Mouse (Mus musculus): ENCODE measurements around the gene Pilrb1. TPM values are rescaled to one million over a fixed set of nuclear protein-coding genes. Genes with fewer than 3 reads are reported as not detected.

The Pilrb1 gene
- polyA plus RNA-seq, 1 experiment, result 19.7 TPM

- no peak overlapping the region for H3K27ac ChIP-seq (ENCODE audit: insufficient read depth, low read depth, low read length)
- no peak for TF ChIP-seq CTCF (IDR thresholded peaks at IDR 0.05; ENCODE audit: low read depth, low read length)
- no peak for TF ChIP-seq POLR2A (IDR thresholded peaks at IDR 0.05; ENCODE audit: borderline replicate concordance, low read depth, low read length)
- peaks cover 76% of the 10 kb centered on the region for H3K4me1 ChIP-seq (ENCODE audit: control insufficient read depth, insufficient read depth, low read length)
- no peak overlapping the region for H3K4me3 ChIP-seq (ENCODE audit: insufficient read depth, low read length)
Observed at GRCm38 (mm10) chr5:137825971-137826370, 31.9 kb downstream of the Pilrb1 start.

GRCm38 (mm10) chr5:137825030-137825429 lies 32.9 kb downstream of the Pilrb1 start:
- no peak for TF ChIP-seq CTCF (IDR thresholded peaks at IDR 0.05; ENCODE audit: low read depth, low read length)
- TF ChIP-seq POLR2A (IDR thresholded peaks at IDR 0.05; ENCODE audit: borderline replicate concordance, low read depth, low read length), result no peak
- Histone ChIP-seq H3K4me3 (ENCODE audit: insufficient read depth, low read length) (no peak overlapping the region), H3K4me1 (ENCODE audit: control insufficient read depth, insufficient read depth, low read length) (peaks cover 73% of the 10 kb centered on the region), H3K27ac (ENCODE audit: insufficient read depth, low read depth, low read length) (peak overlapping the region; percentile 46)

GRCm38 (mm10) chr5:137823455-137824045 lies 34.4 kb downstream of the Pilrb1 start:
- H3K4me1 ChIP-seq (ENCODE audit: control insufficient read depth, insufficient read depth, low read length), result peaks cover 65% of the 10 kb centered on the region
- H3K4me3 ChIP-seq (ENCODE audit: insufficient read depth, low read length), result no peak overlapping the region
- H3K27ac ChIP-seq (ENCODE audit: insufficient read depth, low read depth, low read length), result peak overlapping the region; percentile 61
- TF ChIP-seq POLR2A (IDR thresholded peaks at IDR 0.05; ENCODE audit: borderline replicate concordance, low read depth, low read length) (no peak), CTCF (IDR thresholded peaks at IDR 0.05; ENCODE audit: low read depth, low read length) (no peak)

GRCm38 (mm10) chr5:137822602-137823001 lies 35.3 kb downstream of the Pilrb1 start:
- peaks cover 65% of the 10 kb centered on the region for H3K4me1 ChIP-seq (ENCODE audit: control insufficient read depth, insufficient read depth, low read length)

GRCm38 (mm10) chr5:137822126-137822525 lies 35.8 kb downstream of the Pilrb1 start:
- Histone ChIP-seq H3K27ac (ENCODE audit: insufficient read depth, low read depth, low read length) (no peak overlapping the region), H3K4me1 (ENCODE audit: control insufficient read depth, insufficient read depth, low read length) (peaks cover 67% of the 10 kb centered on the region), H3K4me3 (ENCODE audit: insufficient read depth, low read length) (no peak overlapping the region)
- TF ChIP-seq CTCF (IDR thresholded peaks at IDR 0.05; ENCODE audit: low read depth, low read length) (no peak), POLR2A (IDR thresholded peaks at IDR 0.05; ENCODE audit: borderline replicate concordance, low read depth, low read length) (no peak)

More at GRCm38 (mm10) chr5:137822602-137823001, 35.3 kb downstream of the Pilrb1 start:
- H3K27ac ChIP-seq (ENCODE audit: insufficient read depth, low read depth, low read length), result no peak overlapping the region
- no peak overlapping the region for H3K4me3 ChIP-seq (ENCODE audit: insufficient read depth, low read length)
- TF ChIP-seq CTCF (IDR thresholded peaks at IDR 0.05; ENCODE audit: low read depth, low read length), result no peak
- TF ChIP-seq POLR2A (IDR thresholded peaks at IDR 0.05; ENCODE audit: borderline replicate concordance, low read depth, low read length), result no peak

GRCm38 (mm10) chr5:137817466-137818222 lies 40.3 kb downstream of the Pilrb1 start:
- TF ChIP-seq POLR2A (IDR thresholded peaks at IDR 0.05; ENCODE audit: borderline replicate concordance, low read depth, low read length) (no peak), CTCF (IDR thresholded peaks at IDR 0.05; ENCODE audit: low read depth, low read length) (no peak)
- Histone ChIP-seq H3K27ac (ENCODE audit: insufficient read depth, low read depth, low read length) (0 out of 2 replicates have a peak overlapping the region, but pooled peaks have one; percentile 11), H3K4me1 (ENCODE audit: control insufficient read depth, insufficient read depth, low read length) (peaks cover 34% of the 10 kb centered on the region), H3K4me3 (ENCODE audit: insufficient read depth, low read length) (no peak overlapping the region)

GRCm38 (mm10) chr5:137808316-137808715 lies 49.6 kb downstream of the Pilrb1 start:
- TF ChIP-seq POLR2A (IDR thresholded peaks at IDR 0.05; ENCODE audit: borderline replicate concordance, low read depth, low read length) (no peak), CTCF (IDR thresholded peaks at IDR 0.05; ENCODE audit: low read depth, low read length) (no peak)
- Histone ChIP-seq H3K4me1 (ENCODE audit: control insufficient read depth, insufficient read depth, low read length) (0 out of 2 replicates have a peak, but pooled peaks cover 4% of the 10 kb centered on the region), H3K4me3 (ENCODE audit: insufficient read depth, low read length) (no peak overlapping the region), H3K27ac (ENCODE audit: insufficient read depth, low read depth, low read length) (no peak overlapping the region)

- 0 out of 2 replicates have a peak, but pooled peaks cover 4% of the 10 kb centered on the region for H3K4me1 ChIP-seq (ENCODE audit: control insufficient read depth, insufficient read depth, low read length)
- H3K27ac ChIP-seq (ENCODE audit: insufficient read depth, low read depth, low read length), result no peak overlapping the region
- no peak overlapping the region for H3K4me3 ChIP-seq (ENCODE audit: insufficient read depth, low read length)
- TF ChIP-seq CTCF (IDR thresholded peaks at IDR 0.05; ENCODE audit: low read depth, low read length) (no peak), POLR2A (IDR thresholded peaks at IDR 0.05; ENCODE audit: borderline replicate concordance, low read depth, low read length) (no peak)
Observed at GRCm38 (mm10) chr5:137806158-137806557, 51.7 kb downstream of the Pilrb1 start.

Other genes starting within 250 kb of the Pilrb1 start
- 3.2 and 5.0 TPM in 2 replicates for gene Pcolce, start 244.3 kb downstream of the Pilrb1 start, polyA plus RNA-seq (2012; ENCODE audit: insufficient read depth, insufficient read length, missing spikeins)
- gene Fbxo24, start 229.1 kb downstream of the Pilrb1 start, polyA plus RNA-seq (2012; ENCODE audit: insufficient read depth, insufficient read length, missing spikeins), result not detected in 2 replicates
- 209 and 221 TPM in 2 replicates for gene Lrch4, start 229.0 kb downstream of the Pilrb1 start, polyA plus RNA-seq (2012; ENCODE audit: insufficient read depth, insufficient read length, missing spikeins)
- 37.5 and 42.1 TPM in 2 replicates for gene Gm20605, start 228.9 kb downstream of the Pilrb1 start, polyA plus RNA-seq (2012; ENCODE audit: insufficient read depth, insufficient read length, missing spikeins)
- 107 and 128 TPM in 2 replicates for gene Sap25, start 216.8 kb downstream of the Pilrb1 start, polyA plus RNA-seq (2012; ENCODE audit: insufficient read depth, insufficient read length, missing spikeins)
- not detected in 2 replicates for gene Irs3, start 212.4 kb downstream of the Pilrb1 start, polyA plus RNA-seq (2012; ENCODE audit: insufficient read depth, insufficient read length, missing spikeins)
- 18.1 and 22.5 TPM in 2 replicates for gene Agfg2, start 173.4 kb downstream of the Pilrb1 start, polyA plus RNA-seq (2012; ENCODE audit: insufficient read depth, insufficient read length, missing spikeins)
- gene Nyap1, start 116.5 kb downstream of the Pilrb1 start, polyA plus RNA-seq (2012; ENCODE audit: insufficient read depth, insufficient read length, missing spikeins), result 1.5 and 1.9 TPM in 2 replicates
- 179 and 198 TPM in 2 replicates for gene Tsc22d4, start 112.4 kb downstream of the Pilrb1 start, polyA plus RNA-seq (2012; ENCODE audit: insufficient read depth, insufficient read length, missing spikeins)
- 28.3 and 36.2 TPM in 2 replicates for gene Ppp1r35, start 79.3 kb downstream of the Pilrb1 start, polyA plus RNA-seq (2012; ENCODE audit: insufficient read depth, insufficient read length, missing spikeins)
- gene Mepce, start 70.5 kb downstream of the Pilrb1 start, polyA plus RNA-seq (2012; ENCODE audit: insufficient read depth, insufficient read length, missing spikeins), result 31.3 and 35.4 TPM in 2 replicates
- 6.1 TPM in 2 replicates for gene Zcwpw1, start 70.3 kb downstream of the Pilrb1 start, polyA plus RNA-seq (2012; ENCODE audit: insufficient read depth, insufficient read length, missing spikeins)
- 15.5 and 16.8 TPM in 2 replicates for gene Pilra, start 21.8 kb downstream of the Pilrb1 start, polyA plus RNA-seq (2012; ENCODE audit: insufficient read depth, insufficient read length, missing spikeins)
- 37.4 and 42.3 TPM in 2 replicates for gene Pilrb2, start 13.7 kb upstream of the Pilrb1 start, polyA plus RNA-seq (2012; ENCODE audit: insufficient read depth, insufficient read length, missing spikeins)
- not detected in 2 replicates for gene Cyp3a13, start 63.5 kb upstream of the Pilrb1 start, polyA plus RNA-seq (2012; ENCODE audit: insufficient read depth, insufficient read length, missing spikeins)
- not detected in 2 replicates for gene Gjc3, start 105.0 kb upstream of the Pilrb1 start, polyA plus RNA-seq (2012; ENCODE audit: insufficient read depth, insufficient read length, missing spikeins)
- not detected in 2 replicates for gene Azgp1, start 123.4 kb upstream of the Pilrb1 start, polyA plus RNA-seq (2012; ENCODE audit: insufficient read depth, insufficient read length, missing spikeins)
- not detected in 2 replicates for gene Smok3a, start 163.2 kb upstream of the Pilrb1 start, polyA plus RNA-seq (2012; ENCODE audit: insufficient read depth, insufficient read length, missing spikeins)
- gene Smok3b, start 163.3 kb upstream of the Pilrb1 start, polyA plus RNA-seq (2012; ENCODE audit: insufficient read depth, insufficient read length, missing spikeins), result not detected in 2 replicates
- gene Smok3c, start 195.1 kb upstream of the Pilrb1 start, polyA plus RNA-seq (2012; ENCODE audit: insufficient read depth, insufficient read length, missing spikeins), result not detected in 2 replicates
- gene Zkscan1, start 227.0 kb upstream of the Pilrb1 start, polyA plus RNA-seq (2012; ENCODE audit: insufficient read depth, insufficient read length, missing spikeins), result 10.5 and 12.0 TPM in 2 replicates